Mouse (Mus musculus): ENCODE measurements at regions not wholly inside any gene's neighbourhood (a gene's known extent, or its start where the extent isn't known, plus 50 kb on each side); places are given as distances from the start of the nearest gene placed in this dataset.

DNA sequence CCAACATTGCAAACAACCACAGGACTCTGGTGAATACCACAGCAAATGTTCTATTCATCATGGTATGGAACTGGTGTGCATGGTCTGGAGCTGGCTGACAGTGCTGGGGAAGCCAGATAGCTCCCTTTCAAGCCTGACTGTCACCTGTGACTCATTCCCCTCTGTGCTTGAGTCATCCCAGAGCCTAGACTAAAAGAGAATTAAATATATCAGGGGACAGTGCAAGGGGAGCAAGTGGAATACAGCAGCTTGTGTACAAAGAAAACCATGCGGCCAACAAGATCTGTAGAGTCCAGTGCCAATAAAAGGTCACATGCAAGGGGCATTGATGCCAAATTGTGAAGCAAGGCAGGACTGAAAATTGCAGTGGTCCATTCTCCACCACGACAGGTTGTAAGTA is 117.7 kb downstream of the Pah start:
- no peak for DNase-seq (ENCODE audit: low spot score in 2 of 2)

DNA sequence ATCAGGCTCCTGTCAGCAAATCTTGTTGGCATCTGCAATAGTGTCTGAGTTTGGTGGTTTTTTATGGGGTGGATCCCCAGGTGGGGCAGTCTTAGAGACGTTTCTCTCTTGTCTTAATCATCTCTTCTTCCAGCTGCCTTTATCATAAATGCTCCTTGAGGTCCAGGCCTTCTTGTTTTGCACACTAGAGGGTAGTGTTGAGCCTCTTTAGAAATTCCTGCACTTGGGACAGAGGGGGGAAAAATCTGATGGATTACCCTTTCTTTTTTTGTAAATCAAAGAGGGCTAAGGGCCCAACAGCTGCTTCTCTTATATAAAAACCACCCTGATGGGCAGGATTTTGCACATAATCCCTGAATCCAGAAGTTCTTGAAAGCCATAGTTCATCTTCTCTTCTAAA is 127.5 kb downstream of the Pah start:
- no peak for DNase-seq (ENCODE audit: low spot score in 2 of 2)

DNA sequence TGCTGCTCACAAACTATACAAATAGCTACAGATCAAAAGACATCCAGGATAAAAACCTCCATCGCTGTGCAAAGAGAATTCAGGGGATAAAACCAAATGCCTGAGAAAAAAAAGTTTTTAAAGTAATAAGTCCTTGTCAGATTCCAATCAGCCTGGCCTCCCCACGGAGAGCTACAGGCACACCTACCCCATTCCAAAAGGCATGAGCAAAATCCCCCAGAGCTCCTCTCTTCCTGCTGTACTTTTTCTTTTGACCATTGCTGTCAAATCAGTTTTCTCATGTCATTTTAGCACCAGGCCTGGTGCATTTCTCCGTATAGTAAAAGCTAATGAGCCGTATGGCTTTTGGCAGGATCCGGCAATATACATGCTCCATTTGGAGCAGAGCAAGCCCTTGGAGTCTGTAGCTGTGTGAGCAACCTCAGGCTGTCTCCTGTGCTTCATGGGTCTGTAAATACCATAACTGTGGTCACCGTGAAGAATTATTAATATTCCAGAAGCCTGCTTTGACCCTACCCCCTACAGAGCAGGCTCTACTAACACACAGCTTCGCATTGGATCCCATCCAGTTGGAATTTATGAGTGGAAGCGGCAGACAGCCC is 130.6 kb downstream of the Pah start:
- no peak for DNase-seq (ENCODE audit: low spot score in 2 of 2)

DNA sequence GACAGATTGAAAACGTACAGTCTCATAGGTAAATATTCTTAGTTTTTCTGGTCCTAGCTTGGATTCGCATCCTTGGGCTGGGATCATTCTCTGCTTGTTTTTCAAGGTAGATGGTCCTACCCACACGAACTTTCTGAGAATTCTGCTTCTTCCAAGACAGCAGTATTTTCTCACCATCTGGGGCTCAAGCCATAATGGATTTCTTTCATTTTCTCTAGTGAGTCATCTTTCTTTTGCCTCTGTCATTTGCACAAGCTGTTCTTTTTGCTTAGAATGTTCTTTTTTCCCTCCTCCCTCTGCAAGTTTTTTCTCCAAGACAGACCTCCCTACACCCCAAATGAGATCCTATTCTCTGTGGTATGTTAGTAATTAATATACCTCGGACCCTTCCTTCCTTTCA is 132.5 kb downstream of the Pah start:
- DNase-seq (ENCODE audit: low spot score in 2 of 2), result no peak

DNA sequence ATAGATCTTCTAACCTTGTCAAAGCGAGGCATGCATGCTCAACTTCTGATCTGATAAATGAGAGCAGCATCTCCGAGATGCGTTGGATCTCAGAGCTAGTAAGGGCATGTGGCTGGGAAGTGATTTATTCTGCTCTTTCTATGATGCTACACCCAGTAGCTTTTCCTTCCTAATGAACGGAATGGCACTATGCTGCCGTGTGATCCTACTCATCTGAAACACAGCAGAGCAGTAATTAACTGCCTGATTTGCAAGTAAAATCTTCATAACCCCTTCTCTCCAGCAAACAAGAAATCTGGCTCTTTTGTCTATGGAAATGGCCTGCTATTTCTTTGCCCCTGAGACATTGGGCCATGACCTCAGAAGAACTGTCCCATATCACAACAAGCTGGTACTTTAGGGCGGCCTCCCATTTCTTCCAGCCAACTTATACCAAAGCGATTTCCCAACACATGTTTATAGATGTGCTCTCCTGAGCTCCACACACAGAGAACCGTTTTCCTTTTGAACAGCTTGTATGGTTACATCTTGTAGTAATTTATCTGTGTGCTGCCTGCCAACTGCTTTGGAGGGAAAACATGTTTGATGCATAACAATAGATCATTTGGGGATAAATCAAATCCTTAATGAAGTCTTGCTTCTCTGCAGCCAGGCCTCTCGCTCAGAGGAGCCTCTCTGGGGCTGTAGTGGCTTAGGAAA is 144.6 kb downstream of the Pah start:
- no peak for DNase-seq (ENCODE audit: low spot score in 2 of 2)

DNA sequence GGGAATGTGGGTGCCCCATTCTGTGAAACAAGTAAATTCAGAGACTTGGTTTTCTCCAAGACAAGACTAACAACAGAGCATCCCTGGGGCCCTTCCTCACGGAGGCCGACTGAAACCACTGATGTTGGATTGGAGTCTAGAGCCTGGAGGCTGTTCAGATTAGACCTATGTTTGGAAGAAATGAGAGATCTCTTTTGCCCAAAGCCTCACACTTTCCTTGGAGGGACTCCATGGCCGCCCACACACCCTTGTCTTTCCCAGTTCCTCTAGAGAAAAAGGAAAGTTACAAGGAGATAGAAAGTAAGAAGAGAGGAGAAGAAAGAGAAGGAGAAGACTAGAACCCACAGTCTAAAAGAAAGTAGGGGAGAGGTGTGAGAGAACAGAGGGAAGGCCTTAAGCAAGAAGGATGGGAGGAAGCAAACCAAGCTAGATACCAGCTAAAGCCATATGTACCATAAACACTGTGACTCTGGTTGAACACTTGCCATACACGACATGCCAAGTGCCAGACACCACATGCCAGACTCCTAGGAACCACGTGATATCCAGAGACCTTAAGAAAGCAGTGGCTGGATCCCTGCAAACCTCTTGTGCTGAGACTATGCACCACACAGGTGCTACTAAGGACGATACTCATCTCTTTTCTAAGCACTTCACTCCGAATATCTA is 145.3 kb downstream of the Pah start:
- peak; percentile 26 to 58 for DNase-seq (ENCODE audit: low spot score in 2 of 2)

DNA sequence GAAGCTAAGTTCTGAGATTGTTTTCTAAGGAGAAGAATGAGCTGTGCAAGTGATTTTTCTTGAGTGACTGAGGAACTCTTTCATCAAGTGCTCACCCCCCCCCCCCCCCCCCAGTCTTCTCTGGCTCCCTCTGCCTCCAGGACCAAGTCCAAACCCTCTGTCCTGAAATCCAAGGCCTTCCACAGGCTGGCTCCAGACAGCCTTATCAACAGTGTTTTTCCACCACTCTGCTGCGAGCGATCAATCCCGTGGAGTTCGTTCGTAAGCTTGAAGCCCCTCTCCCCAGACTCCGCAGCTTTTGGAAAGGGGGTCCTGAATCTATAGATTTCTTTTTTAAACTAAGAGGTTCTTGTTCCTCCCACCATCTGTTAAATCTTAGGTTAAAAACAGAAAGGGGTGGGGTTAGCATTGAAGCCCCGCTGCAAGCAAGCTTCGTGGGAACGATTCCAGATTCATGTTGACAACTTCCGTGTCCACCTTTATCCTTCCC is 146.1 kb downstream of the Pah start:
- no peak for DNase-seq (ENCODE audit: low spot score in 2 of 2)

DNA sequence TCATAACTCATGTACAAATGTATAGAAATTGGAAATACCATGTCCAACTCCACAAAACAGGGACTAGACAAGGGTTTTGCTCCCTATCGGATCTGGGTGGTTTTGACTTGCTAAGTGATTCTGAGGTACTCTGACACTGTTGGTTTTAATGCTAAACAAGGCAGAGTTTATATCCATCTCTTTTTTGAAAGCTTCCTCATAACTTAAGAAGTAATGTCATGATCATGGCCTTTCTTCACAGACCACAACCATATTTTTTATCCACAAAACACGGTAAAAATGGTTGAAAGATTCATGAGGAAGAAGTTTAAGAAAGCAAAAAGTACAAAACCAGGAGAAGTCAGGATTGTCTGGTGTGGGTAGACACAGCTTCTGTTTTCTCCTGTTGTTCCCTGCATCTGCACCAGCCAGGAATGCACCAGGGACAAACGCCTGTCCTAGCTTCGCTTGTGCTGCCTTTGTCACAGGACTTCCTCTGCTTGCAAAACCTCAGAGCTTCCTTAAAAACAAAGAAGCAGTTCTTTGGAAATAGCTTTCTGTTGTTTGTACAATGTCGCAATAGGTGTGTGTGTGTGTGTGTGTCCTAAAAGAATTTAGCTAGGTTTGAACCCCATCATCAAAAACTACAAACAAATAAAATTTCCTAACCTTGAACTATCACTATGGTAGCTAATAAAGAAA is 153.3 kb downstream of the Pah start:
- no peak for DNase-seq (ENCODE audit: low spot score in 2 of 2)

DNA sequence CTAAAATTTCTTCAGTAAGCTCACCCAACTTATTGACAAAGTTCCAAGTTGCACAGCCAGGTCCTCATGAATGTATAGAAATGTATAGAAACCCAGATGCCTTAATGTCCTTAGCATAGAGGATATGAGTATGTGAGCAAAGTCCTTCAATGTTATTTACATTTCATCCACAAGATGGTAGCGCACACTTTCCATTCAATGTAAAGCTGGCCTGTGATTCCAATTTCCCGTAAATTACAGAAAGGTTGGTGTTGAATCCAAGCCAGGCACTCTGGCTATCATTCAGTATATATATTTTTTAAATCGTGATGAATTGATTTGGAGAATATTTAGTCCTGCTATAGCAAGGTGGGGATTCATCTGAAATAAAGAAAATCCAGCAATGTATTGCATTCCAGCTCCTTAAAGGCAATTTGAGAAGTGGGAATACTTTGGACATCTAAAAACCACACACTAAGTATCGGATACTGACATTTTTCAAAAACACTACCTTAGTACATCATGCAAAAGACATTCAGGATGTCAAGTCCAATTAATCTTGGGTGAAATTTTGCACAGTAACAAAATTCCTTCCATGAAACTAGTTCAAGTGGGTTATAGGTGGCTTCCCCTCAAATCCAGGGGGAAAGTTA is 154.6 kb downstream of the Pah start:
- DNase-seq (ENCODE audit: low spot score in 2 of 2), result no peak

DNA sequence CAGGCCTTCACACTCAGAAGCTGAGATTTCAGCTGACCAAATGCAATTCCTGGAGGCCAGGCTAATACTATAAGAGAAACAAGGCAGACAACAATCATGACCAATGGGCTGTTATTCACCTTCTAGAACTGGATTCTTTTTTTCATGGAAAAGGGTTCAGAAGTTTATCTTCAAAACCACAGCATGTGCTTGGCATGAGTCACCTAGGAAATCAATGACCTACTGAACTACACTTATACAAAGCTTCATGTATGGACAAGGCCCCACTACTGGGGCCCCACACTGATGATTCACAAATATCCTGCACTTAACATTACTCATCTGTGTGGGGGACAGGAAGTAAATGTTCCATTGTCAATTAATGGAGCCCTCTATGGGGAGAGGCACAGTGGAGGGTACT is 157.4 kb downstream of the Pah start:
- no peak for DNase-seq (ENCODE audit: low spot score in 2 of 2)

DNA sequence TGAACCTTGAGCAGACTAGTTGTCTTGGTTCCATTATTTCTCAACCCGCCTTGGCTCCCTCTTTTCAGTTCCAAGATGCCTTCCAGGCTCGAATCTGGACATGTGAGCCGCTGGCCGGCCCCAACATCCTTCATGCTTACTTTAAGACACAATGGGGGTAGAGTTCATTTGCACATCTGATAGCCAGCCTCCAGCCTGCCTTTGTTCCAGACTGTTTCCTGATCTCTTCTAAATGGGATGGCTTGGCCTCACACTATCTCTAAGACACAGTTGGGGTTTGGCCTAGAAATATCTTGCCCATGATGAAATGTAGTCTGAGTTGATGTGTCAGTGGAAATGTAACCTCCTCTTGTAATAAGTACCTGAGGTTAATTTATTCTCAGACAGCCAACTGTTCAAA is 164.7 kb downstream of the Pah start:
- no peak for DNase-seq (ENCODE audit: low spot score in 2 of 2)

DNA sequence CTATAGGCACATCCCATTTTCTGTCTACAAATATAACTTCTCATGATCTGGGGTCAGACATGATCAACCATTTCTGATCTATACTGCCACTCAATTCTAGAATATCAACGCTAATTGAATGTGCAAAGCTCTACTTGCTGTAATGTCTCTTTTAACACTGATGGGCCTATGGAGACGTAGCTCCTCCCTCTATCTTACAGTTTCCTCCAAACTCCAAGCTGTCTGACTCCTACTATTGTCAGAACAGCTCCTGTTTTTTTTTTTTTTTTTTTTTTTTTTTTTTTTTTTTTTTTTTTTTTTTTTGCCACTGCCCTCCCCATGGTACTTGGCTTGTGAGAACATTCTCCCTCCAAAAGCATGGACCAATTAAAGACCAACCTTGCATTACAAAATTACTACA is 165.2 kb downstream of the Pah start:
- DNase-seq (ENCODE audit: low spot score in 2 of 2), result no peak

DNA sequence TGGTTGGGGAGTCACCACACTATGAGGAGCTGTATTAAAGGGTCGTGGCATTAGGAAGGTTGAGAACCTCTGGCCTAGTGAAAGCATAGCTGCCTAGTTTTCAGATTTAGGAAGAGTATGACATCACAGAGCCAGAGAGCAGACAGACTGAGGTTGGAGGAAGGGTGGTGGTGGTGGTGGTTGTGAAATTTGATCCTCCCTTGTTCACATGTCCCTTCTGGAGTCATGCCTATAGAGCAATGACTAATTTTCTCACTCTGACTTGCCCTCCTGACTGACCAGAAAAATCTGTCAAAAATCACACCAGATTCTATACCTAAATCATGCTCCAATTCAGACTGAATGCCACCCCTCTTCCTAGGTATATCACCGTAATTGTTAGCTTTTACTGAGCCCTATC is 166.2 kb downstream of the Pah start:
- no peak for DNase-seq (ENCODE audit: low spot score in 2 of 2)

DNA sequence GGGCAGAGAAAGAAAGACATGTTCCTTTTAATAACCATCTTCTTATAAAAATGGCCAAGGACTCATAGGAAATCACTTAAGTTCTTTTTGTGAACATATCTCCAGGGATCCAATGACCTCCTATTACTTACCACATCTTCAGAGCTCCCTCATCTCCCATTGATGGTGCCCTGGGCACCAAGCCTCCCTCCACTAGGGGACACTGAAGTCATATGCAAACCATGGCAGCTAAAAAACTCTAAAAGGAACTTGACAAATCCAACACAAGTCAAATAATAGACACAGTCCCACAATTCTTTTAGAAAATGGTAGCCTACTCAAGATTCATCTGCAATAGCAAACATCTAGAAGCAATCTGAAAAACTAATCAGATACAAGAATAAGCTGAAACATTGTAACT is 167.2 kb upstream of the Igf1 start:
- DNase-seq (ENCODE audit: low spot score in 2 of 2), result no peak

DNA sequence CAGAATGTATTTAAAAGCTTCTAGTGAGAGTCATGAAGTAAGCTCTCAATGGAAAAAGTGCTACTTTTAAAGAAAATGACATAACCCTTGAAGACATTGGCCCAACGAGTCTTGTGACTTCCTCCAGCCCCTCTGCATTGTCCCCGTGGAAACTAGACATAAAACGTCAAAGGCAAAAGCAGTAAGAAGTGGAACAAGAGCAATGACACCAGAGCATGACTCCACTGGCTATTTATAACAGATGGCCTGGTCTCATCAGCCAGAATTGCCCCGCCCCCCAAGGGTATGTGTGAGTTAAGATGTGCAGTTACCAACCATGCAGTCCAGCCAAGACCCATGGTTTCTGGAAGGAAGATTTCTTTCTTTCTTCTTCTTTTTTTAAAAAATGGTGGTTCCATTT is 161.6 kb upstream of the Igf1 start:
- DNase-seq (ENCODE audit: low spot score in 2 of 2), result no peak

DNA sequence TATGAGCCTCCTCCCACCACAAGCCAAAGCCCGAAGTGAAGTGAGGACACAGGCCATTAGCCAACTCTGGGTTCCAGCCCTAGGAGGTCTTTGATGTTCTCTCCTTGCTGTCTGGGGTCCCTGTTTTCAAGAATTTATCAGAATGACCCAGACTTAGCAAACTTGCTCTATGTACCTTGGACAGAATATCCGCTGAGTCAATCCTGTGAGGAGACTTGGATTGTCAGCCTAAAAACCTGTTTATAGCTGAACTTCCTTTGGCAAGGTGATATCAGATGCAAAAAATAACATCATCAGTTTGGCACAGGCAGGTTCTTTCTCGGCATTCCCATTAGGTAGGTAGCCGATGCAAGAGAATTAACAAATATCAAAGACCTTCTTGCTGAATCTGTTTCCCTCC is 146.9 kb upstream of the Igf1 start:
- DNase-seq (ENCODE audit: low spot score in 2 of 2), result no peak

DNA sequence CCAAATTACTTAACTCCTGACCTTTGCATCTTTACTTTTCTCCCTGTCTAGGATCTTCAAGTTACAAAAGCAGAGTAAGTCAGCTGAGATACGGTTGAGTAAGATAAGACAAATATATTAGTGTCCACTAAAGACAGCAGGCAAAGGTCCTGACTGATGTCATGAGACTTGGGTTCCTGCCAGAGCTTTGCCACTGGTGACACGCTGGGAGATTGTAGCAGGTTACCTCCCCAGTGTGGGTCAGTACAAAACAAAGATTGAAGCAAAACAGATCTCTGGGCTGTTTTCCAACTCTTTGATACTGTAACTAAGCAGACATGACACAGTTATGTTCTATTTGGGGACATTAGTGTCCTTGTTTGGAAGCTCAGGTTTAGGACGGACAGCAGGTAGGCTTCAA is 146.3 kb upstream of the Igf1 start:
- DNase-seq (ENCODE audit: low spot score in 2 of 2), result no peak

DNA sequence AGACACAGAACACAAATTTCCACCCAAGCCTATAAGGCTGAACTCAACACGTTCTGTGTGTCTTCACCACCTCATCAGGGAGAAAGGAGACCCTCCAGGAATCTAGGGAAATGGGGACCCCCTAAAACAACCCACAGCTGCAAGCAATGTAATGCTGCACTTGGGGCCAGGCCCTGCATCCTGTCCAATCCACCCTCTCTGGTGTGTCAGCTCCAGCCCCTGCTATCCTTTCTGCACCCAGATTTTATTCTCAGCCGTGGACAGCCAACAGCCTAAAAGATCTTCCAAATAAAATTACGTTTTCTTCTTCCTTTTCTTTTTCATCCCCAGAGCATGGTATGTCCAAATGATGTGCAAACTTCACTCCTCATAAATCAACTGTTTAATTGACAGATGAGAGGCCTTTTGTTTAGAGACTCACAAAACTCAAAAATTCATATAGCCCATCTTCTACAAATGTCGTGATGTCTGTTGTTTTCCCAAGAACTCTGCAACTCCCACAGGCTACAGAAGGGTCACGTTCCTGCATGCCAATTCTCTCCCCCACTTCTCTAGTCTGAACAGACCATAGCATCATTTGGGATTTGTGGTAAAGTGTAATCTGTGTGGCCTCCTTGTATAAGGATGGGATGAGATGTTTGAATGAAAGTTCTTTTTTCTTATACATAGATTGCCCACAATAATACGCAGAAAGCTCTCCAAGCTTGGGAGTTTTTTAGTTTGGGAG is 142.0 kb upstream of the Igf1 start:
- DNase-seq (ENCODE audit: low spot score in 2 of 2), result no peak

DNA sequence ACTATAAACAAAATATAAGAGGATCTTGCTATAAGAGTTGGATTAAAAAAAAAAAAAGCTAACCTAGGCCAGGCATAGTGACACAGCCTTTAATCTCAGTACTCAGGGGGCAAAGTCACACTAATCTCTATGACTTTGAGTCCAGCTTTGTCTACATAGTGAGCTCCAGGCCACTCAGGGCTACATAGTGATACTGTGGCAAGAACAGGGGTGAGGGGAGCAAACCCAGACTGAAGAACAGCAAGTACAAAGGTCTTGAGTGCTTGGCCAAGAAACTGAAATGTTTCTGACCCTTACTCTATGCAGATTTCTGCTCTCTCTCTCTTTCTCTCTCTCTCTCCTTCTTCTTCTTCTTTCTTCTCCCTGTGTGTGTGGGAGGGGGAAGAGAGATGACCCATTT is 140.9 kb upstream of the Igf1 start:
- DNase-seq (ENCODE audit: low spot score in 2 of 2), result no peak

DNA sequence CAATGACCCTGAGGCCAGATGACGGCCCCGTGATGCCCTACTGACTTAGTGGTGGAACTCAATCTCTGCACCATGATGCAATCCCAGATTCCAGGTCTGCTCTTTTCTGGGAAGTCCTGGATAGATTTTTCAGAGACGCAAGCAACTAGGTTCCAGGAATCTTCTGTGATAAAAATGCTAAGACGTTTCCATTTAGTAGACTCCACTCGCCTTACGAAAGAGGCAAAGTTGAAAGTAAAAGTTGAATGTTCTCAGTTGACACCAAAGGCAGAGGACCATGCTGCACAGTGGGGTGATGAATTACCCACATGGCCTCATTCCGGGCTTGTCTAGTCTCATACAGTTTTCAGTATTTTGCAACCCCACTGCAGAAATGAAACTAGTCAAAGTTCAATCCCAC is 139.6 kb upstream of the Igf1 start:
- DNase-seq (ENCODE audit: low spot score in 2 of 2), result no peak

DNA sequence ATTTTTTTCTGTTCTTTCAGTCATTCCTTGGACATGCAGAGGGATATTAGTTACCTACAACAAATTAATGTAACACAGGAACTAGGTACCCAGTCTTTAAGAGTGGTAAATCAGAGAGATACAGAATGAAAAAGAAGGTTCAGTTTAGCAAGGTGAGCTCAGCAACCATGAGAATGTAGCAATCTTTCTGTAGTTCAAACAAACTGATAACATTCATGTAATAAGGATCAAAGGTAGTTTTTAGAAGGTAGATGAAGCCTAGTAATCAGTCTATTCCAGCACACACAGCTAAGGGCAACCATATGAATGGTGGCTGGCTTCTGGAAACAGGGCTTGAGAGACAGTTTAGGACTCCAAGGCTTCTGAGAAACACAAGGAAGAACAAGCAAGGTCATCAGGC is 138.1 kb upstream of the Igf1 start:
- DNase-seq (ENCODE audit: low spot score in 2 of 2), result no peak
